Mouse (Mus musculus): ENCODE results near the gene H2al2b. TPM values are rescaled to one million over a fixed set of nuclear protein-coding genes. Genes with fewer than 3 reads are reported as not detected.
"Not testable (repeated sequence)": the region's sequence is repeated elsewhere in the genome, so short reads cannot be mapped to it uniquely, and the experiment has no call there.

Gene H2al2b
- total RNA-seq (2018; cell fraction: chromatin; rRNA removed) = not detected
- total RNA-seq (2018; cell fraction: cytosol; rRNA removed) = not detected
- not detected for total RNA-seq (2018; cell fraction: nucleus; rRNA removed)
- not detected in 3 replicates for polyA plus RNA-seq (2018)

DNA sequence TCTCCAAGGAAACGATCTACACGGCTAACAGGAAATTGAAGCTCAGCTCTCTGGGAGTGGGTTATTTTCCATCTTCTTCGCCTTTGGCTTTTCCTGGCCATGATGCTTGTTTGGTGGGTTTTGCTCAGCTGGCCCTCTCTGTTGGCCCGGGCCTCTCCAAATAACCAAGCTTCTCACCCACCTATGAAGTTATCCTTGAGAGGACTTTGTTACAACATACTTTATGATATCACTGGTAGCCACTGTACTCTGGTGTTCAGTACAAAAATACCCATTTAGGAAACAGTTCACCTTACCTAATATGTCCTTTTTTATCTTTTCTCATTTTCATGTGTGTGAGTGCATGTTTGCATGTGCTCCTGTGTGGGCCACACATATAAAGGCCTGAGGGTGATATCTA, at the start of gene H2al2b:
TSS of gene H2al2b (minus strand) at position 101 of the 400 bp plus-strand sequence.
- WGBS (ENCODE audit: missing documents) = no CpG with 5 or more reads among the region's 4 CpGs

More for the DNA sequence above, at the start of gene H2al2b:
- not testable (repeated sequence) for H3K36me3 ChIP-seq (ENCODE audit: inconsistent target); H3K4me3 ChIP-seq (ENCODE audit: inconsistent target); H3K79me2 ChIP-seq (ENCODE audit: inconsistent target); H3K27ac ChIP-seq

Other genes with a start within 250 kb of the H2al2b start
- gene H2al2c, start 121.6 kb downstream of the H2al2b start, polyA plus RNA-seq (2018) = not detected in 3 replicates
- not detected in 3 replicates for gene Sry, start 57.0 kb downstream of the H2al2b start, polyA plus RNA-seq (2018)
- not detected in 3 replicates for gene Gm4064, start 75.5 kb upstream of the H2al2b start, polyA plus RNA-seq (2018)
- not detected in 3 replicates for gene Rbmy, start 110.0 kb upstream of the H2al2b start, polyA plus RNA-seq (2018)
- gene Gm10256, start 110.0 kb upstream of the H2al2b start, polyA plus RNA-seq (2018) = not detected in 3 replicates
- not detected in 3 replicates for gene Gm10352, start 180.3 kb upstream of the H2al2b start, polyA plus RNA-seq (2018)
- not detected in 3 replicates for gene Gm29289, start 211.9 kb upstream of the H2al2b start, polyA plus RNA-seq (2018)